Mouse (Mus musculus) CH12.LX (cell line): ENCODE data around the gene Meis2. TPM values are rescaled to one million over a fixed set of nuclear protein-coding genes. Genes with fewer than 3 reads are reported as not detected.

ENCODE experiments used
- DNase-seq: peaks from one replicate; pipeline ENCODE4 v3.0.0-alpha.2; 2013; ENCODE audit errors: extremely low read depth
- H3K27ac ChIP-seq: 2 replicates; pipeline ENCODE4 v1.5.1; 2012; ENCODE audit warnings: low read depth, mild to moderate bottlenecking, control low read depth, moderate library complexity; ENCODE audit not compliant: insufficient read depth
- H3K27me3 ChIP-seq: replicated peaks from 2 replicates; pipeline ENCODE3; 2012; ENCODE audit warnings: inconsistent platforms
- H3K36me3 ChIP-seq, 2 experiments: replicated peaks in 1 of 2; 2 replicates each; pipeline versions ENCODE3 to v1.6.1; 2012; ENCODE audit warnings: inconsistent platforms in 1 of 2, low read length in 1 of 2, mild to moderate bottlenecking in 1 of 2, mixed read lengths in 1 of 2, moderate library complexity in 1 of 2; ENCODE audit not compliant: control insufficient read depth in 1 of 2, insufficient read depth in 1 of 2
- H3K4me1 ChIP-seq, 2 experiments: 2 replicates each; pipeline ENCODE4 v1.6.1; 2012; ENCODE audit warnings: inconsistent platforms in 1 of 2, moderate library complexity in 1 of 2; ENCODE audit not compliant: insufficient read depth in 2 of 2, control insufficient read depth in 1 of 2
- H3K4me2 ChIP-seq: 2 replicates; pipeline ENCODE4 v1.6.1; 2012; ENCODE audit warnings: low read depth, mild to moderate bottlenecking, control low read depth; ENCODE audit not compliant: poor library complexity, insufficient read depth, severe bottlenecking
- H3K4me3 ChIP-seq, 3 experiments: fragments of 150-350 bp in 1 of 3; sonication (generic) in 1 of 3; replicated peaks in 1 of 3; 2 replicates each; pipeline versions ENCODE3 to v1.5.1; 2011 to 2012; ENCODE audit warnings: low read depth in 2 of 3, low read length in 2 of 3, mild to moderate bottlenecking in 2 of 3, moderate library complexity in 2 of 3, control low read depth in 1 of 3, improper control_type of control experiment in 1 of 3, inconsistent platforms in 1 of 3, mixed read lengths in 1 of 3; ENCODE audit not compliant: poor library complexity in 1 of 3
- H3K79me2 ChIP-seq: replicated peaks from 2 replicates; pipeline ENCODE4 v1.6.1; 2012; ENCODE audit warnings: mild to moderate bottlenecking, moderate library complexity; ENCODE audit not compliant: control insufficient read depth, poor library complexity, insufficient read depth, severe bottlenecking; ENCODE audit errors: extremely low read depth
- H3K9ac ChIP-seq: 2 replicates; pipeline ENCODE4 v1.6.1; 2012; ENCODE audit warnings: low read depth, mild to moderate bottlenecking, control low read depth, moderate library complexity; ENCODE audit not compliant: insufficient read depth
- H3K9me3 ChIP-seq: replicated peaks from 2 replicates; pipeline ENCODE3; 2012; ENCODE audit warnings: low read length, inconsistent platforms, mixed read lengths
- BHLHE40 ChIP-seq: IDR thresholded peaks from 2 replicates; pipeline ENCODE4 v1.6.1; 2011; ENCODE audit warnings: mild to moderate bottlenecking, low read depth, low read length, improper control_type of control experiment
- CTCF ChIP-seq, 2 experiments: IDR thresholded peaks in 1 of 2; conservative IDR thresholded peaks in 1 of 2; 2 replicates each; pipeline ENCODE4 v1.5.1; 2011 to 2012; ENCODE audit warnings: low read depth in 2 of 2, low read length in 2 of 2, improper control_type of control experiment in 1 of 2, inconsistent platforms in 1 of 2, mild to moderate bottlenecking in 1 of 2, moderate library complexity in 1 of 2
- ELF1 ChIP-seq: IDR thresholded peaks from 2 replicates; pipeline ENCODE4 v1.6.1; 2014; ENCODE audit warnings: low read depth, mild to moderate bottlenecking, inconsistent platforms, low read length, improper control_type of control experiment
- EP300 ChIP-seq: IDR thresholded peaks from 2 replicates; pipeline ENCODE4 v1.6.1; 2011; ENCODE audit warnings: low read length, improper control_type of control experiment
- GABPA ChIP-seq: IDR thresholded peaks from 2 replicates; pipeline ENCODE4 v1.6.1; 2012; ENCODE audit warnings: low read depth, low read length, improper control_type of control experiment, inconsistent platforms; ENCODE audit not compliant: insufficient replicate concordance
- JUN ChIP-seq: IDR thresholded peaks from 2 replicates; pipeline ENCODE4 v1.6.1; 2011; ENCODE audit warnings: low read depth, mild to moderate bottlenecking, low read length, improper control_type of control experiment, moderate library complexity; ENCODE audit not compliant: insufficient read depth
- KAT2A ChIP-seq: IDR thresholded peaks from 2 replicates; pipeline ENCODE4 v1.6.1; 2012; ENCODE audit warnings: low read length, improper control_type of control experiment, inconsistent platforms; ENCODE audit not compliant: insufficient replicate concordance
- MAX ChIP-seq: IDR thresholded peaks from 2 replicates; pipeline ENCODE4 v1.6.1; 2011; ENCODE audit warnings: low read length, improper control_type of control experiment
- MEF2A ChIP-seq: IDR thresholded peaks from 2 replicates; pipeline ENCODE4 v1.6.1; 2014; ENCODE audit warnings: low read depth, mild to moderate bottlenecking, inconsistent platforms, low read length, improper control_type of control experiment, borderline replicate concordance
- MXI1 ChIP-seq: IDR thresholded peaks from 2 replicates; pipeline ENCODE4 v1.6.1; 2011; ENCODE audit warnings: mild to moderate bottlenecking, low read depth, low read length, improper control_type of control experiment
- NRF1 ChIP-seq: IDR thresholded peaks from 2 replicates; pipeline ENCODE4 v1.6.1; 2014; ENCODE audit warnings: low read depth, mild to moderate bottlenecking, inconsistent platforms, low read length, improper control_type of control experiment, moderate library complexity
- PAX5 ChIP-seq: IDR thresholded peaks from 2 replicates; pipeline ENCODE4 v1.6.1; 2012; ENCODE audit warnings: low read length, inconsistent platforms, mixed read lengths
- SIN3A ChIP-seq: IDR thresholded peaks from 2 replicates; pipeline ENCODE4 v1.6.1; 2012; ENCODE audit warnings: low read length, improper control_type of control experiment, inconsistent platforms
- SMC3 ChIP-seq: IDR thresholded peaks from 2 replicates; pipeline ENCODE4 v1.6.1; 2011; ENCODE audit warnings: low read depth, low read length, improper control_type of control experiment
- UBTF ChIP-seq: IDR thresholded peaks from 2 replicates; pipeline ENCODE4 v1.6.1; 2012; ENCODE audit warnings: low read depth, mild to moderate bottlenecking, inconsistent platforms, low read length, improper control_type of control experiment, moderate library complexity
- ZC3H11A ChIP-seq: IDR thresholded peaks from 2 replicates; pipeline ENCODE4 v1.6.1; 2012; ENCODE audit warnings: low read depth, mild to moderate bottlenecking, inconsistent platforms, low read length, improper control_type of control experiment
- ZKSCAN1 ChIP-seq: IDR thresholded peaks from 2 replicates; pipeline ENCODE4 v1.6.1; 2012; ENCODE audit warnings: low read depth, inconsistent platforms, low read length, improper control_type of control experiment, borderline replicate concordance
- dilution Hi-C: fragments of 300-500 bp; cut with MboI; formaldehyde crosslinking; loops from 2 replicates; pipeline ENCODE4 v1.14.3; 2020; ENCODE audit warnings: low sequenced_read_pairs; ENCODE audit not compliant: extremely low pct_unique_long_range_greater_than_20kb, extremely low pct_ligation_motif_present
- in situ Hi-C: fragments of 300-500 bp; cut with MboI; formaldehyde crosslinking; loops from 3 replicates; pipeline ENCODE4 v1.14.3; 2019; ENCODE audit warnings: low sequenced_read_pairs, low pct_ligation_motif_present, low pct_unique_long_range_greater_than_20kb, mixed read lengths
- polyA plus RNA-seq: library from polyadenylated mRNA; unstranded; fragments of >175 nt; gene quantifications from 2 replicates; pipeline ENCODE4 v1.2.1, GENCODE M21; 2012; ENCODE audit warnings: low read depth; ENCODE audit not compliant: insufficient read length
- total RNA-seq, 2 experiments: library from RNA; depleted of rRNA; stranded (reverse); fragments of 300-350 nt in 1 of 2; fragments of >200 nt in 1 of 2; gene quantifications; 2 replicates each; pipeline ENCODE4 v1.2.3; 2012 to 2014

Gene Meis2
- total and polyA plus RNA-seq, 3 experiments: not detected

DNA sequence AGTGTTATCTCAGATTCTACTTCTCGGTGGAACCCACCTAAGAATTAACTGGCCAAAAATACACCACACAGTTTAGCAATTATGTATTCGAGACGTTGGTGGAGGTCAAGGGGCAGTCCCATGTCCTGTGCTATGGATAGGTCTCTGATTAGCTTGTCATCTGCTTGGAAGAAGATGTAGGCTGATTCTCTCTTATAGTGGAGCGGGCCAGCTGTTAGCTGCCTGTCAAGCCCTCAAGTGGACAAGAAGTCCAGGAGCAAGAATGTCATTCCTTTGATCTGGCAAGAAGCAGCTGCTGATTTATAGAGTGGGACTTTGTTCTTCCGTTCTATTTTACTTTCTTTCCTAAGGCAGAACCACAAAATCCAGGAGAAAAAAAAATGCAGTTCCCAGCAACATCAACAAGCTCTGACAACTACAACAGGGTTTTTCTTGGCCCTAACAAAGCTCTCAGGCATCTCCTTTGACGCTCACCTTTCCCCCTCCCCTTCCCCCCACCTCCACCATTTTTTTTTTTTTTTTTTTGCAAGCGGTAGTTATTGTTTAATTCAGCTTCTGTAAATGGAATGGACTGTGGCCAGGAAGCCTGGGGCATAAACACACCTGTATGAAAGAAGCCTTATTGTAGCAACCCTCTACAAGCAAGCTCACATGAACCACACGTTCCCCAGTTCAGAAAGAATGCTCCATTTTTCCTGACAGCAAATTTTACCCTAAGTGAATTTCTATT lies 189.7 kb downstream of the Meis2 start:
- Histone ChIP-seq H3K9ac (no peak overlapping the region), H3K4me3 (no peak overlapping the region), H3K9me3 (no peaks in the 10 kb centered on the region), H3K36me3 (no peaks in the 10 kb centered on the region), H3K27ac (no peak overlapping the region), H3K4me2 (no peak overlapping the region), H3K79me2 (no peaks in the 10 kb centered on the region), H3K4me1 (no peaks in the 10 kb centered on the region; a peak in 1 of 4 replicates), H3K27me3 (no peaks in the 10 kb centered on the region)
- TF ChIP-seq KAT2A: no peak
- no peak for TF ChIP-seq UBTF
- TF ChIP-seq GABPA: no peak
- TF ChIP-seq EP300: no peak
- no peak for TF ChIP-seq MEF2A
- no peak for TF ChIP-seq BHLHE40
- TF ChIP-seq ZKSCAN1: no peak
- TF ChIP-seq SMC3: no peak
- no peak for TF ChIP-seq MXI1
- TF ChIP-seq MAX: no peak
- no peak for TF ChIP-seq CTCF (conservative IDR thresholded peaks at IDR 0.05 in 1 of 2, IDR thresholded peaks at IDR 0.05 in 1 of 2; ENCODE audit: low read depth in 2 of 2, low read length in 2 of 2)
- dilution Hi-C loops (no loop called here), in situ Hi-C loops (no loop called here)
- no peak for DNase-seq

DNA sequence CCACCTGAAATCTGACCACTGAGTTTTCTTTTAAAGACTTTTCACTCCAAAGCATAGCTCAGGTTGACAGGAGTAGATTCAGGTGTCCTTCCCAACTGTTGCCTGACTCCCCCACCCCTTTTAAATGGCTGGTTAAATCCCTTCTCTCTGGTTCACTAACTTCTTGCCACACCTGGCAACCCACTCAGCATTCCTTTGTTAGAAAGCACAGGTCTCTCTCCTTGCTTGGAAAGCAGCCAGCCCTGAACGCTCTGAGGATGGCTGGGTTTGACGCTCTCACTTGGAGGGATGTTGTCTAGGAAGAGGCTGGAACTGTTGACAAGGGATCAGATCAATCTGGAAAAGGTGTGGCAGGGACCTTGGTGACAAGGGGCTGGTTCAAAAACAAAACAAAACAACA lies 192.8 kb downstream of the Meis2 start:
- Histone ChIP-seq H3K36me3 (no peaks in the 10 kb centered on the region), H3K9me3 (no peaks in the 10 kb centered on the region), H3K27me3 (no peaks in the 10 kb centered on the region), H3K27ac (no peak overlapping the region), H3K4me1 (no peaks in the 10 kb centered on the region), H3K4me3 (no peak overlapping the region), H3K79me2 (no peaks in the 10 kb centered on the region), H3K9ac (no peak overlapping the region), H3K4me2 (no peak overlapping the region)
- in situ Hi-C loops: no loop called here
- no peak for DNase-seq
- TF ChIP-seq UBTF (no peak), PAX5 (no peak), MAX (no peak)
- dilution Hi-C loops: no loop called here

DNA sequence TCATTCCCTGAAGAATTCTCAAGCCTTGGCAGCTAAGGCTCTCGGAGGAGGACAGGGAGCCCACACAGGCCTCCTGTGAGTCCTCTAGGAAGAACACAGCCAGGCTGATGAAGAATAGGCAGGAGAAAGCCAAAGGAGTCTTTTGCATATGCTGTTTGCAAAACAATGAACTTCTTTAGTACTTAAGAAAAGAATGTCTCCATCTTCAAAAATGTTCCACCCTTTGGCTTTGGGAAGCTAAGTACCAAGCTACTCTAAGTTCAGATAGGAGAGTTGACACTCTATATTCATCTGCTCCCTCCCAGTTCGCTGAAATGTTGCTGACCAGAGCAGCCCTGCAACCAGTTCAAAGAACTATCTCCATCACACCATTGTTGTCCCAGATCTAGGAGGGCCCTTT lies 195.7 kb downstream of the Meis2 start:
- in situ Hi-C loops (no loop called here), dilution Hi-C loops (no loop called here)
- no peak overlapping the region for H3K27ac ChIP-seq
- no peak for DNase-seq
- H3K36me3 ChIP-seq: no peaks in the 10 kb centered on the region
- H3K27me3 ChIP-seq: no peaks in the 10 kb centered on the region
- no peaks in the 10 kb centered on the region for H3K4me1 ChIP-seq
- H3K79me2 ChIP-seq: no peaks in the 10 kb centered on the region
- no peak overlapping the region for H3K4me3 ChIP-seq
- no peaks in the 10 kb centered on the region for H3K9me3 ChIP-seq
- no peak for TF ChIP-seq ELF1
- TF ChIP-seq UBTF: no peak
- TF ChIP-seq NRF1: no peak
- TF ChIP-seq ZC3H11A: no peak
- no peak for TF ChIP-seq JUN
- no peak for TF ChIP-seq SIN3A
- no peak overlapping the region for H3K9ac ChIP-seq
- no peak overlapping the region for H3K4me2 ChIP-seq
